Mouse (Mus musculus) skeletal muscle tissue, adult 2 months (tissue): ENCODE measurements around the gene Tas2r135.

ENCODE experiments used
- DNase-seq: peaks from one replicate; pipeline ENCODE4 v3.0.0-alpha.2; 2012; ENCODE audit warnings: low read depth, low spot score

Tas2r135 gene

GRCm38 (mm10) chr6:42426337-42426736, 21.1 kb downstream of the Tas2r135 start:
- DNase-seq: no peak

DNA sequence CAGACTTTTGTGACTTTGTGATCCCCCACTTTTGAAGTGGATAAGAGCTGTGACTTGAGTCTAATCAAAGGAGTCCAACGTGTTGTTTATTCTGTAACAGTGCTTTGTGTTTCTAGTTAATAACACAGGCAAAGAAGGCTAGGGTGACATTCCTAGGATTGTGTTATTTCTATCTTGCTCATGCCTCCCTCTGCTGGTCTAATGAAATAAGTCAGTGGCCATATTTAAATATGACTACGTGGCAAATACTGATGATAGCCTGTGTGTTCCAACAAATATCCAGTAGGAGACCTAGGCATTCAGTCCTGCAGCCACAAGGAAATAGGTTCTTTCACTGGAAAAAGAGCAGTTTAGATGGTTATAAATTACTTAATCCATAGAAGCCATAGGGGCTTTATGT, 28.3 kb downstream of the Tas2r135 start:
- no peak for DNase-seq

GRCm38 (mm10) chr6:42434446-42434845, 29.2 kb downstream of the Tas2r135 start, which contains the start of gene Tas2r126:
Gene Tas2r126, plus strand, starts transcription at chr6:42434535.
- no peak for DNase-seq

GRCm38 (mm10) chr6:42435490-42435889, 30.3 kb downstream of the Tas2r135 start:
- DNase-seq: no peak

- DNase-seq: no peak
Measured at GRCm38 (mm10) chr6:42441395-42441794, 36.2 kb downstream of the Tas2r135 start.

DNA sequence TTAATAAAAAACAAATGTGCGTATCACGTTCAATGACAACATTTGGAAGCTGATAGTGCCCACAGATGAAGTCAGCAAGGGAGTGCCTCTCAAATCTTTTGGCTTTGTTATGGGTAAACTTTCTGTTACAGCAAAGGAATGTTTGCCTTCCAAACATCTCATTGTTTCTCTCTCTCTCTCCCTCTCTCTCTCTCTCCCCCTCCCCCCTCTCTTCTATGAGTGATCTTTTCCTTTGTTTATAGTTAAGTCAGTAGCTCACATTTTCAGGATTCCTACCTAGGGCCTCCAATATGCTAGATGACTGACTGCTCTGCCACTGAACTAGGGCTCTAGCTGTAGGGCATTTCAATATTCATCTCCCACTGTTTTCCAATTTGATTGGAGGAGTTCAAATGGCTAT, 39.3 kb downstream of the Tas2r135 start:
- DNase-seq: peak; percentile 34

DNA sequence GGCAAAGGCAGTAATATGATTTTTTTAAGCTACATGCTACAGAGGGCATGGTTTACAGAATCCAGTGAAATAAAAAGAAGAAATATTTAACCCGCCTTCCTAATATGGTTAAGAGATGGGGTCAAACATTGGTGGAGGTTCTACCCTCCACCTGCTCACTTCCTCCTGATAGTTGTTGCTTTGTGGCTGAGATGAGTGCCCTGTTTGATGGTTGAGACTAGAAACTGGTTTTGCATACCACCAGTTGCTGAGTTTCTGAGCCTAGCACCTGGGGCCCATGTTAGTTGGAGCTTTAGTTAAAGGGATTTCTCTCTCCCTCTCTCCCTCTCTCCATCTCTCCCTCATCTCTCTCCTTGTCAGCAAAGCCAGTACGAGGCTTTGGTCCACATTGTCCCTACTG, 42.1 kb downstream of the Tas2r135 start:
- no peak for DNase-seq
